Mouse (Mus musculus): Measurements from ENCODE around the gene Caskin2. TPM values are rescaled to one million over a fixed set of nuclear protein-coding genes. Genes with fewer than 3 reads are reported as not detected.

Caskin2 gene
- polyA plus RNA-seq, 1 experiment from 2014 or later: 16.2 TPM

DNA sequence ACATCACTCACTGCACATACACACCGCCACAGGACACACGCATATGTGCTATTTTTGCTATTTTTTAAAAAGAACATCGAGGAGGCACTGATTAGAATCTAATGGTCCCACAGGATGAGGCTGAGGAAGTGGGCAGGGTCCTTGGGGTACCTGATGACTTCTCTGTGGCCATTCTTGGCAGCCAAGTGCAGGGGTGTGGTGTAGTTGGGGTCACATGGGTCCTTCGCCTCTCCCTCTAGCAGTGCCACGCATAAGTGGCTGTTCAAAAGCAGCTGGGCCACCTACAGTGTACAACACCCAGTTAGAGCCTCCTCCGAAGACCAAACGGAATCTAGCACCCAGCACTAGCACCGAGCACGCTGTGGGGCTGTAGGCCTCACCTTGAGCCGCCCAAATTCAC, 7.3 kb downstream of the Caskin2 start:
- Histone ChIP-seq H3K4me1 (ENCODE audit: control insufficient read depth, insufficient read depth, low read length) (peaks cover 32% of the 10 kb centered on the region), H3K4me2 (ENCODE audit: low read depth, low read length) (no peak overlapping the region), H3K36me3 (ENCODE audit: control insufficient read depth, insufficient read depth, low read length) (peaks cover 60% of the 10 kb centered on the region), H3K27ac (replicated peaks; ENCODE audit: low read depth, low read length) (no peak overlapping the region), H3K4me3 (ENCODE audit: low read depth, low read length) (no peak overlapping the region), H3K9me3 (ENCODE audit: control insufficient read depth, low read length) (no peaks in the 10 kb centered on the region), H3K9ac (ENCODE audit: low read depth, low read length) (no peak overlapping the region), H3K27me3 (replicated peaks; ENCODE audit: control insufficient read depth, insufficient read depth, low read length) (no peaks in the 10 kb centered on the region)
- ATAC-seq (ENCODE audit: low read depth) (no peak), DNase-seq (ENCODE audit: low spot score) (no peak)
- 87% methylated on average over 10 of the region's 10 CpGs for WGBS

DNA sequence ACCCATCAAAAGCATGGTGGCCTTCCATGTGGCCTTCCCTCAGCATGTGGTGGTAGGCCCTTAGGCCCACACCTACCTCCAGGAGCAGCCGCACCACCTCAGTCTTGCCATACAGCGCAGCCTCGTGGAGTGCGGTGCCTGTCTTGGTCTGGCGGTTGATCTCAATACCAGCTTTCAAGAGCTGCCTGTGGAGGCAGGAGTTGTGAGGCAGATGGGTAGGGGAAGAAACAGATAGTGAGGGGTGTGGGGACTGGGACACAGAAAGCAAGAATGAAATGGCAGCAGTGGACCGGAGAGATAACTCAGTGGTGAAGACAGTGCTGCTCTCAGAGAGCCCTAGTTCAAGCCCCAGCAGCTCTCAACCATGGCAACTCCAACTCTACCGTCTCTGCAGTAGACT, 8.4 kb downstream of the Caskin2 start:
- ATAC-seq (ENCODE audit: low read depth): no peak
- Histone ChIP-seq H3K27me3 (replicated peaks; ENCODE audit: control insufficient read depth, insufficient read depth, low read length) (no peaks in the 10 kb centered on the region), H3K4me2 (ENCODE audit: low read depth, low read length) (no peak overlapping the region), H3K9me3 (ENCODE audit: control insufficient read depth, low read length) (no peaks in the 10 kb centered on the region), H3K9ac (ENCODE audit: low read depth, low read length) (no peak overlapping the region), H3K4me3 (ENCODE audit: low read depth, low read length) (no peak overlapping the region), H3K36me3 (ENCODE audit: control insufficient read depth, insufficient read depth, low read length) (peaks cover 71% of the 10 kb centered on the region), H3K4me1 (ENCODE audit: control insufficient read depth, insufficient read depth, low read length) (peaks cover 23% of the 10 kb centered on the region), H3K27ac (replicated peaks; ENCODE audit: low read depth, low read length) (no peak overlapping the region)
- WGBS: 98% methylated on average over 6 of the region's 7 CpGs
- DNase-seq (ENCODE audit: low spot score): no peak

DNA sequence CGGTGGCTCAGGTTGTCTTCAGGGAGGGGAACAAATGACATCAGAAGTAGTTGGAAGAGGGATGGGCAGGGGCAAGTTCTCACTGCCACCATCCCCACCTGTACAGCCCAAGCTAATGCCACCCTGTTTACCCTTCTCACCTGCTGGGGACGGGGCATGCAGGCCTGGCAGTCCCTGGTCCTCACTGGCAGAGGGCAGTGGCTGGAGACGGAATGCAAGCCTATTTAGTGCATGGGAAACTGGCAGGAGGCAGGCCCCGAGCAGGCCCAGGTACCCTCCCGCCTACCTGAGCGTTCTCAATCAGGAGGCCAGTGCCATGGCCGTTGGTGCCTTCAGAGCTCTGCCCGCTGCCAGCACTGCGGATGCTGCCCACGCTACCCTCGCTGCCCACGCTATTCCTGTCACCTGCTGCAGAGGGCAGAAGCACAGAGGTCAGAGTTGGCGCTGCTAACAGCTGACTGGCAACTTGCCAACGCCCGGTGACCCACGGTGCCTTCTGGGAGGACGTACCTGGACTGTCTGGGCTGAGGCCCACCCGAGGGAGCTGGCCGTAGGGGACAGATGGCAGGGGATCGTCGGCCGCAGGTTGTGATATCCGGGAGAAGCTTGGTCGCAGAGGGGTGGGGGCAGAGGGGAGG, 10.2 kb downstream of the Caskin2 start:
- ATAC-seq (ENCODE audit: low read depth) (no peak), DNase-seq (ENCODE audit: low spot score) (no peak)
- 94% methylated on average over 24 of the region's 24 CpGs for WGBS

DNA sequence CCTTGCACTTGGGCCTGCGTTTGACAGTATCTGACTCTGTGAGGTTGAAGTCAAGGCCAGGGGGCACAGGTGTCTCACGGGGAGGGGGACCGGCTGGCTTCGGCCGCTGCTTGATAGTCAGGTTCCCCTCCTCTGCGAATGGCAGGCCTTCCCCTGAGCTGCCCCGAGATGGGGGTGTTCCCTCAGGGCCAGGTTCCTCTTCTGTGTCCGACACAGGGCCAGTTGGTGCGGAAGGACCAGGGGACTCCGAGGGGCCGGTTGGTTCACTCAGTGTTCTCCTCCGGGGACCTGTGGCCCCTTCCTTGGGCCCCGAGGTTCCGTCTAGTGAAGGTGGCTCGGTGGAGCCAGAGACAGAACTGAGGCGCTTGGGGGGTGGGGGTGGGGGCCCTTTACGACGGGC, 12.5 kb downstream of the Caskin2 start:
- peaks cover 97% of the 10 kb centered on the region for H3K36me3 ChIP-seq (ENCODE audit: control insufficient read depth, insufficient read depth, low read length)
- H3K4me1 ChIP-seq (ENCODE audit: control insufficient read depth, insufficient read depth, low read length): no peaks in the 10 kb centered on the region
- no peaks in the 10 kb centered on the region for H3K27me3 ChIP-seq (replicated peaks; ENCODE audit: control insufficient read depth, insufficient read depth, low read length)
- ATAC-seq (ENCODE audit: low read depth): no peak
- WGBS: 90% methylated on average over 18 of the region's 18 CpGs
- no peak overlapping the region for H3K27ac ChIP-seq (replicated peaks; ENCODE audit: low read depth, low read length)
- H3K4me2 ChIP-seq (ENCODE audit: low read depth, low read length): no peak overlapping the region
- H3K4me3 ChIP-seq (ENCODE audit: low read depth, low read length): no peak overlapping the region
- H3K9me3 ChIP-seq (ENCODE audit: control insufficient read depth, low read length): no peaks in the 10 kb centered on the region
- DNase-seq (ENCODE audit: low spot score): no peak
- H3K9ac ChIP-seq (ENCODE audit: low read depth, low read length): no peak overlapping the region

More for the DNA sequence above, 10.2 kb downstream of the Caskin2 start:
- Histone ChIP-seq H3K4me3 (ENCODE audit: low read depth, low read length) (no peak overlapping the region), H3K27ac (replicated peaks; ENCODE audit: low read depth, low read length) (no peak overlapping the region), H3K27me3 (replicated peaks; ENCODE audit: control insufficient read depth, insufficient read depth, low read length) (no peaks in the 10 kb centered on the region), H3K9me3 (ENCODE audit: control insufficient read depth, low read length) (no peaks in the 10 kb centered on the region), H3K4me2 (ENCODE audit: low read depth, low read length) (no peak overlapping the region), H3K9ac (ENCODE audit: low read depth, low read length) (no peak overlapping the region), H3K4me1 (ENCODE audit: control insufficient read depth, insufficient read depth, low read length) (peaks cover 5% of the 10 kb centered on the region; the same call in 1 of the 2 replicates), H3K36me3 (ENCODE audit: control insufficient read depth, insufficient read depth, low read length) (peaks cover 90% of the 10 kb centered on the region)

DNA sequence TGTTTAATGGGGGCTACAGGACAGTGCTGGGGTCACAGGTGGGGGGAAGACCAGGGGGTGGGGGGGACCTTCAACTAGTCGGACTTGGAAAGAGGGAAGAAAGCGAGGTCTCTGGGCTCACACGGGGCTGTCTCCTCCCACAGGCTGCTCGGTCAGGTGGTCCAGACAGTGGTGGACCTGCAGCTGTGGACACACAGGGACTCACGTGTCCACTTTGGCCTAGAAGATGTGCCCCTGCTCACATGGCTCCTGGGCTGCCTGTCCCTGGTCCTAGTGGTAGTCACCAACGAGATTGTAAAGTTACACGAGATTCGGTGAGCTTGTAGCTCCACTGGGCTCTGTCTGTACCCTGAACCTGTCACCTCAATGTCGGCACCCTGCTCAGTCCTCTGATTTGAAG, 15.8 kb downstream of the Caskin2 start:
- ATAC-seq (ENCODE audit: low read depth) (no peak), DNase-seq (ENCODE audit: low spot score) (no peak)
- Histone ChIP-seq H3K36me3 (ENCODE audit: control insufficient read depth, insufficient read depth, low read length) (peaks cover 100% of the 10 kb centered on the region), H3K4me3 (ENCODE audit: low read depth, low read length) (no peak overlapping the region), H3K9me3 (ENCODE audit: control insufficient read depth, low read length) (no peaks in the 10 kb centered on the region), H3K27me3 (replicated peaks; ENCODE audit: control insufficient read depth, insufficient read depth, low read length) (no peaks in the 10 kb centered on the region), H3K4me2 (ENCODE audit: low read depth, low read length) (no peak overlapping the region), H3K4me1 (ENCODE audit: control insufficient read depth, insufficient read depth, low read length) (no peaks in the 10 kb centered on the region), H3K9ac (ENCODE audit: low read depth, low read length) (no peak overlapping the region), H3K27ac (replicated peaks; ENCODE audit: low read depth, low read length) (no peak overlapping the region)
- 79% methylated on average over 9 of the region's 9 CpGs for WGBS

DNA sequence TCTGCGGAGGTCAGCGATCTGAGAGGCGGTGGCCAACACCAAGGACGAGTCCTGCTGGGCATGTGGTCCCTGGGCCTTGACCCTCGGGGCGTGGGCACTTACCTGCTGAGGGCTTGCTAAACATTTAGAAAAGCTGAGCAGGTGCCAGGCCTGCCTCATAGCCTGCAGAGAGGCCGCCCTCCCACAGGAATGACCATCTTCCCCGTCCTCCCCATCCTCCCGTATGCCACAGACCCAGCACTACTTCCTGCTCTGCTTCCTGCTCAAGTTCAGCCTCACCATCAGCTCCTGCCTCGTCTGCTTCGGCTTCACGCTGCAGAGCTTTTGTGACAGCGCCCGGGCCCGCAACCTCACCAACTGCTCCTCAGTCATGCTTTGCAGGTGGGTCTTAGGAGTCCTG, 16.5 kb downstream of the Caskin2 start:
- no peaks in the 10 kb centered on the region for H3K27me3 ChIP-seq (replicated peaks; ENCODE audit: control insufficient read depth, insufficient read depth, low read length)
- 83% methylated on average over 14 of the region's 15 CpGs for WGBS
- ATAC-seq (ENCODE audit: low read depth): no peak
- H3K9me3 ChIP-seq (ENCODE audit: control insufficient read depth, low read length): no peaks in the 10 kb centered on the region
- H3K4me1 ChIP-seq (ENCODE audit: control insufficient read depth, insufficient read depth, low read length): no peaks in the 10 kb centered on the region
- no peak overlapping the region for H3K4me3 ChIP-seq (ENCODE audit: low read depth, low read length)
- no peak for DNase-seq (ENCODE audit: low spot score)
- no peak overlapping the region for H3K27ac ChIP-seq (replicated peaks; ENCODE audit: low read depth, low read length)
- H3K4me2 ChIP-seq (ENCODE audit: low read depth, low read length): no peak overlapping the region
- H3K36me3 ChIP-seq (ENCODE audit: control insufficient read depth, insufficient read depth, low read length): peaks cover 100% of the 10 kb centered on the region
- H3K9ac ChIP-seq (ENCODE audit: low read depth, low read length): no peak overlapping the region

DNA sequence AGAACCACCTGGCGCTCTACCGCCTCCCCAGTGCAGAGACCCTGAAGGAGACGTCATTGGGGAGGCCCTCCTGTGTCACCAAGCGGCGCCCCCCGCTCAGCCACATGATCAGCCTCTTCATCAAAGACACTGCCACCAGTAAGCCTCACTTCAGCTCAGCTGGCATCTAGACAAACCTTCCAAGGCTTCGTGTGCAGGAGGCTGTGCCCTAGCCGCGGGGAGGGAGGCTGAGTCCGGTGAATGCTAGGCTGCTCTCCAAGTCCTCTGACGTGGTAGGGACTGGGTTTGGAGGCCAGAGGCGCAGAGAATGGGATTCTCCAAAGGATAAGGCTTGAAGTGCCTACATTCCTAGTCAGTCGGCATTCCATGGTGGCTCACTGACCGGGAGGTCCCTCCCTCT, 21.1 kb downstream of the Caskin2 start:
- H3K4me2 ChIP-seq (ENCODE audit: low read depth, low read length): no peak overlapping the region
- H3K4me1 ChIP-seq (ENCODE audit: control insufficient read depth, insufficient read depth, low read length): no peaks in the 10 kb centered on the region
- no peak overlapping the region for H3K27ac ChIP-seq (replicated peaks; ENCODE audit: low read depth, low read length)
- 86% methylated on average over 12 of the region's 14 CpGs for WGBS
- H3K9me3 ChIP-seq (ENCODE audit: control insufficient read depth, low read length): no peaks in the 10 kb centered on the region
- no peak overlapping the region for H3K4me3 ChIP-seq (ENCODE audit: low read depth, low read length)
- ATAC-seq (ENCODE audit: low read depth) (no peak), DNase-seq (ENCODE audit: low spot score) (no peak)
- H3K36me3 ChIP-seq (ENCODE audit: control insufficient read depth, insufficient read depth, low read length): peaks cover 89% of the 10 kb centered on the region
- no peak overlapping the region for H3K9ac ChIP-seq (ENCODE audit: low read depth, low read length)
- H3K27me3 ChIP-seq (replicated peaks; ENCODE audit: control insufficient read depth, insufficient read depth, low read length): no peaks in the 10 kb centered on the region

DNA sequence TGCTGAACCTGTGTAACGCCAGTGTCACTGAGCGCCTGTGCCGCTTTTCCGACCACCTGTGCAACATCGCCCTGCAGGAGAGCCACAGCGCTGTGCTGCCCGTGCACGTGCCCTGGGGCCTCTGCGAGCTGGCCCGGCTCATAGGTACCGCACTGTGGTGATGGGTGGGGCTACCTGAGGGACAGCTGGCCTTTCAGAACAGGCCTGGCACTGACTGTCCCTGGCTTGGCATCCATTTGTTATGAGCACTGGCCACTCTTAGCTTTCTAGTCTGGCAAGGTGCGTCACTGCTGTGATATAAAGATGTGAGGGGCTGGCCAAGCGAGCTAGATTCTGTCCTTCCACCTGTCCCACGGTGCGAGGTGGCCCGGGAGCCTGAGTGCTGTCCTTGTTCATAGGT, 21.5 kb downstream of the Caskin2 start:
- Histone ChIP-seq H3K4me2 (ENCODE audit: low read depth, low read length) (no peak overlapping the region), H3K9me3 (ENCODE audit: control insufficient read depth, low read length) (no peaks in the 10 kb centered on the region), H3K36me3 (ENCODE audit: control insufficient read depth, insufficient read depth, low read length) (peaks cover 87% of the 10 kb centered on the region), H3K27ac (replicated peaks; ENCODE audit: low read depth, low read length) (no peak overlapping the region), H3K4me1 (ENCODE audit: control insufficient read depth, insufficient read depth, low read length) (no peaks in the 10 kb centered on the region), H3K27me3 (replicated peaks; ENCODE audit: control insufficient read depth, insufficient read depth, low read length) (no peaks in the 10 kb centered on the region), H3K9ac (ENCODE audit: low read depth, low read length) (no peak overlapping the region), H3K4me3 (ENCODE audit: low read depth, low read length) (no peak overlapping the region)
- ATAC-seq (ENCODE audit: low read depth): no peak
- WGBS: 92% methylated on average over 16 of the region's 16 CpGs
- no peak for DNase-seq (ENCODE audit: low spot score)

DNA sequence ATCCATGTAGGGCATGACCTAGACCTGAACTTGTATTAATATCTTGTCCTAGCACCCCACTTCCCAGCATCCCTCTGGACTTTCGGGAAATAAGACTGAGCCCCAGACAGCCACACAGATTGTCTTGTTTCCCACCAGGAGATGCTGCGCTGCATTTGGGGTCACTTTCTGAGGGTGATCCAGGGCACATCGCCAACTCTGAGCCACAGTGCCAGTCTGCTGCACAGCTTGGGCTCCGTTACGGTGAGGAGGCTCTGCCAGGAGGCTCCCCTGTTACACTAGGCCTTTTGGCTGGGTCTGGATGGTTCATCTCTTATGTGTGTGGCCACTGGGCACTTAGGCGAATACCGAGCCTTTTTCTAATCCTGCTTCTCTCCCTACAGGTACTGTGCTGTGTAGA, 23.7 kb downstream of the Caskin2 start:
- no peak overlapping the region for H3K9ac ChIP-seq (ENCODE audit: low read depth, low read length)
- no peak overlapping the region for H3K27ac ChIP-seq (replicated peaks; ENCODE audit: low read depth, low read length)
- no peak for DNase-seq (ENCODE audit: low spot score)
- H3K27me3 ChIP-seq (replicated peaks; ENCODE audit: control insufficient read depth, insufficient read depth, low read length): no peaks in the 10 kb centered on the region
- H3K4me1 ChIP-seq (ENCODE audit: control insufficient read depth, insufficient read depth, low read length): no peaks in the 10 kb centered on the region
- H3K36me3 ChIP-seq (ENCODE audit: control insufficient read depth, insufficient read depth, low read length): peaks cover 75% of the 10 kb centered on the region
- WGBS: 97% methylated on average over 7 of the region's 7 CpGs
- H3K4me2 ChIP-seq (ENCODE audit: low read depth, low read length): no peak overlapping the region
- no peak for ATAC-seq (ENCODE audit: low read depth)
- H3K9me3 ChIP-seq (ENCODE audit: control insufficient read depth, low read length): no peaks in the 10 kb centered on the region
- no peak overlapping the region for H3K4me3 ChIP-seq (ENCODE audit: low read depth, low read length)
